Mouse (Mus musculus) spleen, postnatal 4 days (tissue): ENCODE results near the gene Mbd4.
A peak's percentile ranks its signal among the peaks of the same experiment; 100 is the strongest.
"Not testable (repeated sequence)": the region's sequence is repeated elsewhere in the genome, so short reads cannot be mapped to it uniquely, and the experiment has no call there.

Experiments
- DNase-seq, 2 experiments: peaks; one replicate each; pipeline ENCODE4 v3.0.0; 2022; ENCODE audit warnings: low spot score in 2 of 2

Mbd4 gene

DNA sequence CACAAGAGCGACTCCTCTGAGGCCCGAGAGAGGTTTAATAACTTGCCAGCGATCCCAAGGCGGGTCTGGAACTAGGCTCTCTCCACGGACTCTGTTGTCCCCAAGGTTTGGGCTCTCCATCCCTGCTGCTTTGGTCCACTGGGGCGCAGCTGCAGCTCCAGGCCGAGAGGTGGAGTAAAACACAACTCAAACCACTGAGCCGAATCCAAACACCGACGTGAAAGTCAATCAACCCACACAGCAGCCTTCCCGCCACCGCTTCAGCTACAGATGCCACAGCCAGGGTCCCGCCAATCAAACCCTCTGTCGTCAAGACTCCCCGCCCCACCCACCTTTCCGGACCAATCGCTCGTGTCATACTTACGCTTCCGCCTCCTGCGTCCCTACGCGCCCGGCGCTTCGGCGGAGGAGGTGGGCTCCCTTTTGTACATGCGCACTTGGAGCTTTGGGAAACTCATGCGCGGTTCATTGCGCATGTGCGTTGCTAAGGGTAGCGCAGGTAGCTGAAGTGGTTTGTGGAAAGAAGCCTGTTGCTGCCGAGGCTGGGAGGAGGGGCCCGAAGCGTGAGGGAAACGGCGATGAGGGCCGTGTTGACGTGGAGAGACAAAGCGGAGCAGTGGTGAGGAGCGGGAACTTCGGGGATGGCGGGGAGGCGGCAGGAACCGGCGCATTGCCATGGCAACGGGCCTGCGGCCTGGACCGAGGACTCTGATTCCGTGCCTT is at the start of gene Mbd4, which contains the start of gene Ift122:
Gene Mbd4 (minus strand): TSS at position 281 of the 723 bp plus-strand sequence.
Gene Ift122 (plus strand): TSS at position 380 of the 723 bp plus-strand sequence.
- DNase-seq, result peak; percentile 96 to 97

GRCm38 (mm10) chr6:115902545-115902944 is 49.4 kb upstream of the Mbd4 start:
- DNase-seq, result no peak

- DNase-seq, result no peak
Measured at GRCm38 (mm10) chr6:115901489-115901931, 48.3 kb upstream of the Mbd4 start.

GRCm38 (mm10) chr6:115901062-115901461 is 47.9 kb upstream of the Mbd4 start:
- peak; percentile 52 to 71 for DNase-seq

DNA sequence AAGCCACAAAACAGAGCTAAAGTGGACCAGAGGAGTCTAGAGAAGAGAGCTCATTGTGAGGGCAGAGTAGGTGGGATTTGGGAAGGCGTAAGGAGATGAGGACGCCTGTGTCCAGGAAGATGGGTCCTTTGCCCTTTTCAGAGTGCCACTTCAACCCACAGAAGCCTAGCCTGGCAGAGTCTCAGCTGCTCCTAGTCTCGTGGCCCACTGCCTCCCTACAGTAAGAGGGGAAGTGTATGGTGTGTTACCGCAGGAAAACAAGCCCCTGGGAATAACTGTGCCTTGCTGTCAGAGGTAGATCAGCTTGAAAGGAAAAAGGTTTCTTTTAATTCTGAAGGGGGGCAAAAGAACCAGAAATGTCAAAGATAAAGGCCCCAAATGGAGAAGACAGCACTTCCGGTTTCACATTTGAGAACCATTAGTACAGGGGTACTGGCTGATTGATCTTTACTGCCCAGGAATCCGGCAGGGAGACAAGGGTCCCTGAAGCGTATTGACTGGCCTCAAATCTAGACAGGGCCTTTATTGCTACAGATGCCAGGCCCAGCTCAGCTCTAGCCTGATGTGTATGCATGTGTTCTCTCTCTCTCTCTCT is 44.9 kb upstream of the Mbd4 start:
- no peak for DNase-seq

DNA sequence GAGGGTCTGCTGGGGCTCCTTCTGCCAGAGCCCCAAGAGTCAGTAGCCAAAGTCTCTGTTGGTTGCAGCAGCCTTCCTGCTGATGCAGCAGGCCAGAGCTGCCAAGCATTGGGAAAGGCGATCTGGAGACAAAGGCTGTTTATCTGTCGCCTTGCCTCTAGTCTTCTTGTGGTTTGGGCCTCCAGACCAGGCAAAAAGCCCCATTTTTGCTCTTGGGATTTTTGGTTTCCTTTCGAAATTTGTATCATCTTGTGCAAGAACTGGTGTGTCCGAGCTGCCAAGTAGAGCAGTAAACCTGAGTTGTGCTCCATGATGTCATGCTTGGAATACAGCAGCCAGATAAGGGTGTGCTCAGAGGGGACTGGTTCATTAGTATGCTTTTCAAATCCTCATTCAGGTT is 43.9 kb upstream of the Mbd4 start:
- DNase-seq, result no peak

DNA sequence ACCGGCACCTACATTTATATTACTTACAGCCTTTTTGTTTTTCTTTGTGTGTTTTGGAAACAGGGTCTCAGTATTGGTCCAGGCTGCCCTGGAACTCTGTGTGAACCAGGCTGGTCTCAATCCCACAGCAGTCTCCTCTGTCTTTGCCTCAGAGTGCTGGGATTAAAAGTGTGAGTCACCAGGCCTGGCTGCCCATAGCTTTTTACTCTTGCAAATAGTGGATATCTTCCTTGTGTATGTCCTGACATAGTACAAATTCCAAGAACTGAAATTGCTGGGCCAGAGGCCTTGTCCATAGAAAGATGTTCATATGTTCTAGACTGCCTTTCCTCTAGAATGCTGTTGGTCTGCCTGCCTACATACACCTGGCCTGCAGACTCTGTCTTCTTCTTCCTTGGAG is 43.2 kb upstream of the Mbd4 start:
- no peak for DNase-seq

DNA sequence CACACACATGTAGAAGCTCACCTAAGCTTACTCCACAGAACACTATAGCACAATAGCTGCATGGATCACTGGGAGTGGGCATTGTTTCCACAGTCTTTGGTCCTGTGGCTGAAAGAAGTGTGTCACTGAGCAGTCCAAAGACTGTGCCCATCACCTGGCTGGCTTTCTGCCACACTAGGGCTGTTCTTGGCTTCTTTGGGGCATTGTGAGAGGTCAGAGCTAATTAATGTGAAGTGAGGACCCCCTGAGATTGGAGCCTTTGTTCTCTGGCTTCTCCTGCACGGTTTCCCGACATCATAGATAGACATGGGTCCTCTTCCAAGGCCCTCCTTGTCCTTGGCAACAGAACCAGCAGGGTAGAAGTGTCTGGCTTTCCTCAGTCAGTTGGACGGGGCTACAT is 39.2 kb upstream of the Mbd4 start:
- DNase-seq, result no peak

- DNase-seq, result no peak
Measured at GRCm38 (mm10) chr6:115891497-115892061, 38.4 kb upstream of the Mbd4 start.

DNA sequence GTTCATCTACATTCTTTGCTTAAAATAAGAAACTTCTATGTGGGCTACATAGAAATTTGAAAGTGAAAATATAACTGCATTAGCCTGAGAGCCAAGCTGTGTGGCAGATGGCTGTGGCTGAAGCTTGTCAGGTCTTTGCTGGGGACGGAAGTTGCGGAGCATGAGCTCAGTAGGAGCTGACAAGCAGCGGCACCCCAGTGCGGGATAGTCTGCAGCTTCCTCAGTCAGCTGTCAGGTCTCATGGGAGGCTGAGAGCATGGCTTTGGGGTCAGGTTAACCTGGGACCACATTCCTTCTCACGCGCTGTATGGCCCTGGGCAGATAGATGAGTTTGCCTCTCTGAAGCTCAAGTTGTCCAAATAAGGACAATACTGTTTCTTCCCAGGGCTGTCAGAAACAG is 37.9 kb upstream of the Mbd4 start:
- no peak for DNase-seq

DNA sequence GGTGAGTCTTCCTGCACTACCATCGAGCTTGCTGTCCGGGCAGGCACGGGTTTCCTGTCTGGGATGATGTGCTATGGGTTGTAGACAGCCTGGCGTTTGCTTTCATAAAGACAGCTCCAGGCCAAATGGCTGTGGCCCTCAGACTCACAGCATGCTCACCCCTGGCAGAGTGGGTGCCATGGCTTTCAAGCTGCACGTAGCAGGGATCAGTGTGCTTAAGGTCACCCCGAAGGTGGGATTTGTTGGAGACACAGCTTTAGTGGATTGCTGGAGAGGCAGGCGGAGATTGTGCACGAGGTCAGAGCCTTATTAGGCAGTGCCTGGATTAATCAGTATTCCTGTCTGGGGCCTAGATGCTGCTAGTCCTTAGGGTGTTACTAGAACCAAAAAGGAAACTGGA is 37.4 kb upstream of the Mbd4 start:
- no peak for DNase-seq

GRCm38 (mm10) chr6:115888296-115888695 is 35.1 kb upstream of the Mbd4 start:
- DNase-seq, result peak; percentile 30 to 69

DNA sequence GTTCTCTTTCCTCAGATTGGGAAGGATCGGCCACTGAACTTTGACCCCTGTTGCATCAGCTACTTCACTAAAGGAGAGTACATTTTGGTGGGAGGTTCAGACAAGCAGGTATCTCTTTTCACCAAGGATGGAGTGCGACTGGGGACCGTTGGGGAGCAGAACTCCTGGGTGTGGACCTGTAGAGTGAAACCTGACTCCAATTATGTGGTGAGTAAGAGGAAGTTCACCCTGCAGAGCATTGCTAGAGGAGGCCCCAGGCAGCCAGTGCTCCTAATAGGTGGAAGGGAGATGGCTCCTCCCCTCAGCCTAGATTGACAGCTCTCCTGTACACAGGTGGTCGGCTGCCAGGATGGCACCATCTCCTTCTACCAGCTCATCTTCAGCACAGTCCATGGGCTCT is 33.7 kb upstream of the Mbd4 start:
- DNase-seq, result peak; percentile 34 to 64

DNA sequence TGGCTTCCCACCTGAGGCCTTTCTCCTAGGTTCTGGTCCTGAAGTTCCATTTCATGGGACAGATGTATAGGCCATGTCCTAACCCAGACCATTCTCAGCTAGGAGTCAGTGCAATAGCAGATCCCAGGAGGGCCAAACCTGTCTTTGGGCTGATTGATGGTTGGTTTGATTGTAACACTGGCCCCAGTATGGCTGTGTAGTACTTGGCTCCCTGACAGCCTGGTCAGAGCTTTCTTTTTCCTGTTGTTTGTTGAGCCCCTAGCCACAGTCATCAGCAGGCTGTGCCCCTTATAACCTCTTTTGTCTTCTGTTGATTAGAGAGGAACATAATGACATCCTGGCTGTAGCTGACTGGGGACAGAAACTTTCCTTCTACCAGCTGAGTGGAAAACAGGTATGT is 30.8 kb upstream of the Mbd4 start:
- no peak for DNase-seq

- DNase-seq, result no peak
Measured at GRCm38 (mm10) chr6:115880751-115881150, 27.6 kb upstream of the Mbd4 start.

DNA sequence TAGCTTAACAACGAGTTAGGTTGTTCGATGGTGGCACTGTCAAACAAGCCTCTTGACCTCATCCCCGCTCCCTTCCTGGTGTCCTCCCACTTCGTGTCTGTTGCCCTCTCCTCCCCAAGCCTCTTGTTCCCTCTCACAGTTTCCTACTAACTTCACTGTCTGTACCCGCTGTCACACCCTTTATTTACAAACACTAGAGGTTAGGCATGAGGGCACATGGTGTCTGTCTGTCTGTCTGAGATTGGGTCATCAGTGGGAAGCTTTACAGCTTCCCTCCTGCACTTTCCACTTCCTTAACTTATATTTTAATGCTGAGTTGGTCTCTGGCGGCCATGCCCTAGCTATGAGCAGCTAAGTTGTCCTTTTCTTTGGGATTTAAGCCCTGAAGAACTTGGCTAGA is 26.6 kb upstream of the Mbd4 start:
- DNase-seq, result no peak

GRCm38 (mm10) chr6:115878694-115879093 is 25.5 kb upstream of the Mbd4 start:
- no peak for DNase-seq

GRCm38 (mm10) chr6:115877239-115877638 is 24.1 kb upstream of the Mbd4 start:
- no peak for DNase-seq

DNA sequence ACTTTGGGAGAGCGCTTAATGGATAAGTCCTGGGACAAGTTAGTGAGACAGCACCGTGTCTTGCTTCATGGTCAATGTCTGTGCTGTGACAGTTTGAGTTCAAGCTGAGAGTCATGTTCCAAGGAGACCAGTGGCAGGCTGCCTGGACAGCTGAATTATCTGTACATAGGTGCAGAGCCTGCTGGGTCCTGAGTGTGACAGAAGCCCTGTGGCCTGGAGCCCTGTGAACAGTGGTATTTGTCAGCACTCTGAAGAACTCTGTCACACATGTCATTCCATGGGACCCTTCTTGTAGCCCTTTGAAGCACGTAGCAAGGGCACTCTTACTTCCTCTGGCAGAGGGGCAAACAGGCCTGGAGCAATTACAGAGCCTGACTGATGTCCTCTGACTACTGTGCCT is 18.1 kb upstream of the Mbd4 start:
- DNase-seq, result not testable (repeated sequence)

DNA sequence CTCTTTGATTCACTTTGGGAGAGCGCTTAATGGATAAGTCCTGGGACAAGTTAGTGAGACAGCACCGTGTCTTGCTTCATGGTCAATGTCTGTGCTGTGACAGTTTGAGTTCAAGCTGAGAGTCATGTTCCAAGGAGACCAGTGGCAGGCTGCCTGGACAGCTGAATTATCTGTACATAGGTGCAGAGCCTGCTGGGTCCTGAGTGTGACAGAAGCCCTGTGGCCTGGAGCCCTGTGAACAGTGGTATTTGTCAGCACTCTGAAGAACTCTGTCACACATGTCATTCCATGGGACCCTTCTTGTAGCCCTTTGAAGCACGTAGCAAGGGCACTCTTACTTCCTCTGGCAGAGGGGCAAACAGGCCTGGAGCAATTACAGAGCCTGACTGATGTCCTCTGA is 14.0 kb upstream of the Mbd4 start:
- DNase-seq, result not testable (repeated sequence)

DNA sequence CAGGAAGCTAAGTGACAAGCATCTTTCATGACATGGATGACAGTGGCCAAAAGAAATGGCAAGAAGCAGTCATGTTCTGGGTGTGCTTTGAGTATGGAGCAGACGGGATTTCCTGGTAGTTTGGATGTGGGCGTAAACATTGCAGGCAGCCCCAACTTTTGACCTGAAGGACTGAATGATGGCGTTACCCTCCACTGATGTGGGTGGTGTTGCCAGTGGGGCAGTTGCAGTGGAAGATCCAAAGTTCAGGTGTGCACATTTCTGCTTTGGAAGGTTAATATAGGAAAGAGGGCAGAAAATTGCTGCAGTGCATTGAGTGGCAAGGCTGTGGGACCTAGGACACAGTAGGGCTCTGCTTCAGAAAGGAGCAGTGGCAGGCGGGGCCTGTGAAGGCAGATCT is 12.1 kb upstream of the Mbd4 start:
- no peak for DNase-seq

- no peak for DNase-seq
Measured at GRCm38 (mm10) chr6:115863340-115863841, 10.2 kb upstream of the Mbd4 start.

GRCm38 (mm10) chr6:115860027-115860556 is 6.9 kb upstream of the Mbd4 start:
- DNase-seq, result no peak
